Mouse (Mus musculus) intestine, postnatal 0 days (tissue): ENCODE measurements around the gene Pibf1. TPM values are rescaled to one million over a fixed set of nuclear protein-coding genes. Genes with fewer than 3 reads are reported as not detected.

ENCODE experiments used
- ATAC-seq: fragments of 200-750 bp; cut with Nextera tagmentation; 2 replicates; pipeline ENCODE4 v1.8.0; 2017; ENCODE audit warnings: mild to moderate bottlenecking, moderate TSS enrichment, moderate library complexity
- H3K27ac ChIP-seq: fragments of 300-500 bp; sonication (generic); 2 replicates; pipeline ENCODE4 v1.5.1; 2014; ENCODE audit warnings: mild to moderate bottlenecking, low read depth, low read length, moderate library complexity
- H3K27me3 ChIP-seq: fragments of 300-500 bp; sonication (generic); replicated peaks from 2 replicates; pipeline ENCODE4 v1.6.1; 2014; ENCODE audit warnings: low read length, mixed read lengths; ENCODE audit not compliant: control insufficient read depth, insufficient read depth
- H3K36me3 ChIP-seq: fragments of 300-500 bp; sonication (generic); 2 replicates; pipeline ENCODE4 v1.6.1; 2014; ENCODE audit warnings: mild to moderate bottlenecking, moderate library complexity; ENCODE audit not compliant: control insufficient read depth, insufficient read depth
- H3K4me1 ChIP-seq: fragments of 300-500 bp; sonication (generic); replicated peaks from 2 replicates; pipeline ENCODE4 v1.6.1; 2014; ENCODE audit warnings: antibody characterized with exemption, low read length, mixed read lengths; ENCODE audit not compliant: control insufficient read depth, insufficient read depth
- H3K4me2 ChIP-seq: fragments of 300-500 bp; sonication (generic); replicated peaks from 2 replicates; pipeline ENCODE4 v1.6.1; 2014; ENCODE audit warnings: low read depth, mild to moderate bottlenecking, moderate library complexity
- H3K4me3 ChIP-seq: fragments of 300-500 bp; sonication (generic); 2 replicates; pipeline ENCODE4 v1.5.1; 2014; ENCODE audit warnings: low read depth, low read length
- H3K9ac ChIP-seq: fragments of 300-500 bp; sonication (generic); 2 replicates; pipeline ENCODE4 v1.6.1; 2014; ENCODE audit warnings: mild to moderate bottlenecking, low read depth, low read length
- H3K9me3 ChIP-seq: fragments of 300-500 bp; sonication (generic); 2 replicates; pipeline ENCODE4 v1.6.1; 2016; ENCODE audit warnings: mixed run types; ENCODE audit not compliant: control insufficient read depth
- CTCF ChIP-seq: sonication (generic); IDR thresholded peaks from 2 replicates; pipeline ENCODE4 v1.5.1; 2016; ENCODE audit warnings: low read depth, mild to moderate bottlenecking, control low read depth, antibody characterized with exemption, moderate library complexity
- WGBS: fragments of 180-500 bp; shearing (Covaris S2); extraction: QIAGEN DNeasy Blood & Tissue Kit; methylation state at CpG from one replicate; pipeline ENCODE4 v1.1.7; 2014; 5-methylcytosine and 5-hydroxymethylcytosine counted together
- polyA plus RNA-seq: library from polyadenylated mRNA; unstranded; fragments of >200 nt; fragmentation: Nextera tagmentation; extraction: Ambion mirVana; gene quantifications from 2 replicates; pipeline ENCODE4 v1.2.1, GENCODE M21; 2015

Pibf1 gene
- polyA plus RNA-seq, 1 experiment from 2014 or later, result 9.7 TPM

DNA sequence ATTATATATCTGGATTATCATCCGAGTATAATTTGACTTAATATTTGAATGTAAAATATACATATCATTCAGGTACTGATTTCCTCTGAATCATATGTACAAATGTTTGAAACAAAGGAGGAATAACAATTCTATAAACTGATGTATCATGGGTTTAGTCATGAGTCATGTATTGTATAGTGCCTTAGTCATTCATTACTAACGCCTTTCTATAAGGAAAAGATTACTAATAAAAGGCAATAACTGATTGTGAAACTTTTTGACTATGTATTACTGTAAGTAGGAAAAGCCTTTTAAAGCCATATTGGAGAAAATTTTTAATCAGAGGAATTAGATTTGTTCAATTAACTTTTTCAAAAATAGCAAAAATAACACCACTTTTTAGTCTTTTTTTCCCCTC lies 106.6 kb downstream of the Pibf1 start:
- ATAC-seq, result peak; percentile 77
- Histone ChIP-seq H3K27me3 (no peaks in the 10 kb centered on the region), H3K4me3 (no peak overlapping the region), H3K4me1 (no peaks in the 10 kb centered on the region), H3K9ac (no peak overlapping the region), H3K27ac (0 out of 2 replicates have a peak overlapping the region, but pooled peaks have one; percentile 64), H3K9me3 (no peaks in the 10 kb centered on the region), H3K4me2 (no peak overlapping the region), H3K36me3 (peaks cover 4% of the 10 kb centered on the region; the same call in 1 of the 2 replicates)
- WGBS, result 69% methylated on average over 2 of the region's 2 CpGs
- no peak for TF ChIP-seq CTCF

DNA sequence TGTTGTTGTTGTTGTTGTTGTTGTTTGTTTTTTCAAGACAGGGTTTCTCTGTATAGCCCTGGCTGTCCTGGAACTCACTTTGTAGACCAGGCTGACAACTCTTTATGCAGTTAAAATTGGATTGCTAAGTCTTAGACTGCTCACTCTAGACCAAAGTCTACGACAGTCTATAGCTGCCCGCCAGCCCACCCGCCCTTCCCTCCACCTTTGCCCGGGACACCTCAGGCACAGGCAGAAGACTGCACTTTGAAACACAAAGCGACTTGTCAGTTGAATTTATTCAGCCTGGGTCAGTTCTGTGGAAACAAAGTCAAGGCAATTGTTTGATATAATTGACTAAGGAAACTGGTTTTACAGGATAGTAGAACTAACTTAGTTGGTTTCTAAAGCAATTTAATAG lies 107.4 kb downstream of the Pibf1 start:
- no peaks in the 10 kb centered on the region for H3K27me3 ChIP-seq
- no peaks in the 10 kb centered on the region for H3K9me3 ChIP-seq
- H3K4me1 ChIP-seq, result no peaks in the 10 kb centered on the region
- TF ChIP-seq CTCF, result no peak
- no peak overlapping the region for H3K9ac ChIP-seq
- no peak overlapping the region for H3K4me3 ChIP-seq
- peak overlapping the region; percentile 64 for H3K27ac ChIP-seq
- H3K36me3 ChIP-seq, result peaks cover 9% of the 10 kb centered on the region
- H3K4me2 ChIP-seq, result no peak overlapping the region
- WGBS, result 42% methylated on average over 5 of the region's 5 CpGs
- ATAC-seq, result peak; percentile 90

DNA sequence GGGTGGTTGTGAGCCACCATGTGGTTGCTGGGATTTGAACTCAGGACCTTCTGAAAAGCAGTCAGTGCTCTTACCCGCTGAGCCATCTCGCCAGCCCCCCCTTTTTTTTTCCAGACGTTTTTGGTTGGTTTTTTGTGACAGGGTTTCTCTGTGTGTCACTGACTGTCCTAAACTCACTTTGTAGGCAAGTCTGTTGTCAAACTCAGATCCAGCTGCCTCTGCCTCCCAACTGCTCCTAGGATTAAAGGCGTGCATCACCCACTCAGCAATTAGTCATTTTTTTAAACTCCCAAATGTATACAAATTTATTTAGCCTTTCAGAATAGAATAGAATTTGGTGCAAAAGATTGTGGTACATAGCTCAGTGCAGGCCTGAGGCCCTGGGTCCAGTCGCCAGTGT lies 111.2 kb downstream of the Pibf1 start:
- WGBS, result 93% methylated on average over 5 of the region's 5 CpGs
- H3K9me3 ChIP-seq, result no peaks in the 10 kb centered on the region

GRCm38 (mm10) chr14:99218396-99219012 lies 119.3 kb downstream of the Pibf1 start:
- Histone ChIP-seq H3K4me2 (peak overlapping the region; percentile 30; the same call in 1 of the 2 replicates), H3K4me1 (no peaks in the 10 kb centered on the region), H3K36me3 (peaks cover 10% of the 10 kb centered on the region; the same call in 1 of the 2 replicates), H3K9ac (no peak overlapping the region), H3K27ac (peak overlapping the region; percentile 79), H3K9me3 (no peaks in the 10 kb centered on the region), H3K4me3 (no peak overlapping the region), H3K27me3 (no peaks in the 10 kb centered on the region)
- peak; percentile 90 for ATAC-seq
- no peak for TF ChIP-seq CTCF
- WGBS, result 41% methylated on average over 7 of the region's 7 CpGs

More for the DNA sequence above, 111.2 kb downstream of the Pibf1 start:
- H3K4me1 ChIP-seq, result no peaks in the 10 kb centered on the region
- TF ChIP-seq CTCF, result no peak
- no peaks in the 10 kb centered on the region for H3K27me3 ChIP-seq
- H3K36me3 ChIP-seq, result peaks cover 6% of the 10 kb centered on the region; the same call in 1 of the 2 replicates
- no peak overlapping the region for H3K9ac ChIP-seq
- no peak overlapping the region for H3K4me3 ChIP-seq
- H3K4me2 ChIP-seq, result no peak overlapping the region
- H3K27ac ChIP-seq, result no peak overlapping the region
- ATAC-seq, result no peak

DNA sequence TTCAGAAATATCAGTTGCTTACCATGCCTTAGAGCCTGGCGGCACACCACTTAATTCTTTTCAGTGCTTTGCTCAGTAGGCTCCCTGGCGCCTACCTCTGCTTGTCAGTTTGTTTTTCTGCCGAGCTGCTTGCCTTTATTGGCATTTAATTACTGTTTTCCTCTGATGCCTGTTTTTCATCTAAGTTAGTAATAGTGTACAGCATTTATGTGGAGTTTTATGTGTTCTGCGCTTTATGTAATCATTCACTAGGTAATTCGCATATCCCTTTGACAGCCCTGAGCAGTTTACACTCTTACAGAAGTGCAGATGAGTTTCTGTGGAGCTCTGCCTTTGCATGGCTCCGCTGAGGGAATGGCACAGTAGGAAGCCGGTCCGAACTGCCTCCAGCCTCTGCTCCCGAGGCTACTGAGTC lies 120.5 kb downstream of the Pibf1 start:
- 16% methylated on average over 9 of the region's 9 CpGs for WGBS
- ATAC-seq, result no peak
- H3K4me2 ChIP-seq, result peak overlapping the region; percentile 45

GRCm38 (mm10) chr14:99225929-99226328 lies 126.7 kb downstream of the Pibf1 start:
- H3K4me3 ChIP-seq, result no peak overlapping the region
- 52% methylated on average over 4 of the region's 4 CpGs for WGBS
- no peak overlapping the region for H3K9ac ChIP-seq
- H3K4me1 ChIP-seq, result no peaks in the 10 kb centered on the region
- H3K4me2 ChIP-seq, result no peak overlapping the region
- TF ChIP-seq CTCF, result no peak
- H3K27me3 ChIP-seq, result no peaks in the 10 kb centered on the region
- H3K9me3 ChIP-seq, result no peaks in the 10 kb centered on the region
- H3K36me3 ChIP-seq, result peaks cover 14% of the 10 kb centered on the region
- H3K27ac ChIP-seq, result no peak overlapping the region
- ATAC-seq, result peak; percentile 92

More for the DNA sequence above, 120.5 kb downstream of the Pibf1 start:
- peak overlapping the region; percentile 58 for H3K27ac ChIP-seq
- H3K9ac ChIP-seq, result no peak overlapping the region
- no peaks in the 10 kb centered on the region for H3K27me3 ChIP-seq
- no peak for TF ChIP-seq CTCF
- peaks cover 10% of the 10 kb centered on the region; the same call in 1 of the 2 replicates for H3K36me3 ChIP-seq
- no peaks in the 10 kb centered on the region for H3K4me1 ChIP-seq
- no peak overlapping the region for H3K4me3 ChIP-seq
- H3K9me3 ChIP-seq, result no peaks in the 10 kb centered on the region
